Mouse (Mus musculus) heart, adult 2 months (tissue): ENCODE measurements around the gene H2afy2.

ENCODE experiments used
- CTCF ChIP-seq: fragments of 200-600 bp; IDR thresholded peaks from 2 replicates; pipeline ENCODE4 v1.8.1; 2022; ENCODE audit warnings: antibody characterized with exemption, mild to moderate bottlenecking, moderate library complexity
- POLR2A ChIP-seq: fragments of 200-500 bp; IDR thresholded peaks from 2 replicates; pipeline ENCODE4 v1.6.1; 2011; ENCODE audit warnings: mild to moderate bottlenecking, low read depth, low read length, control low read depth; ENCODE audit not compliant: insufficient read depth

GRCm38 (mm10) chr10:61734377-61734776 lies 49.6 kb downstream of the H2afy2 start:
- TF ChIP-seq CTCF (peak; percentile 82), POLR2A (no peak)
